Mouse (Mus musculus): ENCODE data around the gene Sapcd1.

Gene Sapcd1

DNA sequence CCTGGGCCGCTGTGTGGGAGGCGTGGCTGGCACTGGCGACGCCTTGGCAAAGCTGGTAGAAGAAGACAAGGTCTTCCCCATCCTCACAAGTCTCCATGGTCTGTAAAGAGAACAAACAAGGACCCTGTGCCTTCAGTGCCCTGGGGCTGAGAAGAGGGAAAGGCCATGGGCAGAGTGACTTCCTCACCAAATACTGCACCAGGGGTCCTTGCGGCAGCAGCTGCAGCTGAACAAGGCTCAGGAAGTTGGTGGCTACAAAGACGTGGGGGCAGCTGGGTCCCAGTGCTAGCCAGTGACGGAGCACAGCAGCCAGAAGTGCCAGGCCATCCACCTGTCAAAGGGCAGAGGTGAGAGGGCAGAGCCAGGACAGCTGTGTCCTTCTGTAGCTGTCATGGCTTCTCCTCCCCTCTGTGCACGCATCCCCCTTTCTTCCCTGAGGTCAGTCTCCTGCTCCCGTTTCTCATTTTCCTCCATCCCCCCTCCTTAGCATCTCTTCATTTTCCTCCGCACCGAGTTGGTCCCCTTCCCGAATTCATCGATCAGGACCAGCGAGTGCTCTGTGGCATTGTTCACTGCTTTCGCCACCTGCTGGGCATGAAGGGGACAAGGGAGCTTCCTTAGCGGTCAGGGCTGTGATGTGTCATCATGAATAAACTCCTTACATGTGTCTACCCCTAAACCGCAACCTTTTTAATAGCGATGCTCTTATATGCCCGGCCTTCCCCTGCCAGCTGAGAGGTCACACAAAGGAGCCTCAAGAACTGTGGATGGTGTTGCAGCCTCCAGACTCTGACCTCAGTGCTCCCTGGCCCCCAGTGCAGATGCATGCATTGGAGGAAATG lies 2.1 kb upstream of the Sapcd1 start:
- peak; percentile 89 for DNase-seq

DNA sequence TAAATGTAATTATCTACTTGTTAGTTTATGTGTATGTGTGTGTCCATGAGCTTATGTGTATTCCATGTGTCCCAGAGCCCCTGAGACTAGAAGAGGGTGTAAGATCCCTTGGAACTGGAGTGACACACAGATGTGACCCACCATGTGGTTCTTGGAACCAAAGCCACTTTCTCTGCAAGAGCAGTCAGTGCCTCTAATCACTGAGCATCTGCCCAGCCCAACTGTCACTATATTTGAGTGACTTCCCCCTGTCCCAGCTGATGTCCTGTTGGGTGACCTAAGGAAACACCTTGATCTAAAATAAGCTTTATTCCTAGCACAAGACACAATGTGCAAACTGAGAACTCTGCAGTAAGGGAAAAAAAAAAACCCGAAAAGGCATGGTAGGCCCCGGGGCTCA lies 499 bp upstream of the Sapcd1 start:
- no peak for DNase-seq

DNA sequence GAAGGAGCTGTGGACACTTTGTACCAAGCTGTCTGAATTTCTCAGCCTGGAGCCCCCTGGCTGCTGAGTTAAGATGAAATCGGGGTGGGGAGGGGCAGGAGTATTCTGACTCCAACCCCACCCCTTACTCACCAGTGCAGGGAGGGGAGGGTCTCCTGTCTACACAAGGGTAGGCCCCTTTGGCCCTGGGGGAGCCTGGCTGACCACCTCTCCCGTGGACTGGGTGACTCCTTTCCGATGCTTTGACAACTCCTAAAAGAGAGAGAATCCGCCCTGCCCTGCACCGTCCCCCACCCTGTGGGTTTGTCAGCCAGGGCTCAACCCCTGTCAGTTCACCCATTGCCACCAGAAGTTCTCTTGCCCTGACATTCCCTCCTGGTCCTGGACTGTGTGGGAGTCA lies 1.6 kb downstream of the Sapcd1 start:
- DNase-seq: peak; percentile 88

DNA sequence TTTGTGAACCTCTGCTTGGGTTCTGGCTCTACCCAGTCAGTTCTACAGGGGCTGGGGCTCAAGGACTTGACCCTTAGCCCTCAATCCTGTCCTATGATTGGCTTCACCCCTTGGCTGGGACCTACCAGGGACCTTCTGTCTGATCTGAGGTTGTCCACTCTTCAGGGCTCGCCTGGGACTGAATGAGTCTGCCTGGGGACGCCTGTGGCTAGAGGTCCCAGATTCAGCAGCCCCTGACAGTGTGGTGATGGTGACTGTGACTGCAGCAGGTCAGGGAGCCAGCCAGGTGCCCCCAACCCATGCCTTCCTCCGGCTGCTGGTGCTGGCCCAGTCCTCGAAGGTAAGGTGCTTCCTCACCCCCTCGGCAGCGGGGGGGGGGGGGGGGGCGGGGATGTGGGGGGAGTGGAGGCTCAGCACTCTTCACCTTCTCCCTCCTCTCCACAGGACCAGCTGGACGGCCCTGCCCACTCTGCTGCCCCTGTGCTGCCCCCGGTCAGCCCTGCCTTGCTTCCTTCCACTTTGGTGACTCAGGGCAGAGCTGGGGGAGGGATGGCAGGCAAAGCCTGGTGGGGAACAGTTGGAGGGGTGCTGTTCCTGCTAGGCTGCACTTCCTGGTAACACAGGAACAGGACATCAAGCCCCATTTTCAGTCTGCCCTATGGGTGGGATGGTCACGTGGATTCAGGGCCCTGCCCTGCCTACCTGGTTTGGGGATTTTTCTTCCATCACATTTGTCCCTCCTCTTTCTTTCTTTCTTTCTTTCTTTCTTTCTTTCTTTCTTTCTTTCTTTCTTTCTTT lies 2.9 kb downstream of the Sapcd1 start:
- peak; percentile 94 for DNase-seq

DNA sequence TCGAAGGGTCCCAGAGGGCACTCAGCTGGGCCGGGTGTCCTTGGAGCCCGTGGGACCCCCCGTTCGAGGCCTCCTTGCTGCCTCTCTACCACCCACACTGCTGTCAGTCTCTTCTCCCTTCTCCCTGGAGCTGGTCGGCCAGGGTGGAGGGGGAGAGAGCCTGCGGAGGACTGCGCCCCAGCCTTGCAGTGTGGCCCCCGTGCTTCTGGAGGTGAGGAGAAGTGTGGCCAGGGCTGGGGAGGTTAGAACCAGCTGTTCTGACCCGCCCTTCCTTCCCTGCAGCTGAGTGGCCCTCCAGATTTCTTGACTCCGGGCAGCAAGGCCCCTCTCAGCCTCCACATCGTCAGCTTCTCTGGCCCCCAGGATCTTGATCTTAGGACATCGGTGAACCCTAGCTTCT lies 3.6 kb downstream of the Sapcd1 start:
- peak; percentile 89 for DNase-seq

DNA sequence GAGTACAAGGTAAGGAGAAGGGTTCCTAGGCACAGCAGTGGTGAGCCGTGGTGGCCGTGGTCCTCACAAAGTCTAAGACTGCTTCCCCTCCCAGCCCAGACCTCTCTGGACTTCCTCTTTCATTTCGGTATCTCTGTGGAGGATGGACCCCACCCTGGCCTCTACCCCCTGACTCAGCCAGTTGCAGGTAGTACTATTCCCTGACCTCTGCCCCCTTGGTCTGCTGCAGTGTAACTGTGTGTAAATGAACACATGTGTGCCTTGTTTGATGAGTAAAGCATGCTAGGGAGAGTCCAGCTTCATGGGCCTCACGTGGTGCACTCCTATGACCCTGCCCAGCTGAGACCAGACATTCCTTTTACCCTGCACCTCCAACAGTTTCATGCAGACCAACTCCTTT lies 4.1 kb downstream of the Sapcd1 start:
- peak; percentile 95 for DNase-seq

DNA sequence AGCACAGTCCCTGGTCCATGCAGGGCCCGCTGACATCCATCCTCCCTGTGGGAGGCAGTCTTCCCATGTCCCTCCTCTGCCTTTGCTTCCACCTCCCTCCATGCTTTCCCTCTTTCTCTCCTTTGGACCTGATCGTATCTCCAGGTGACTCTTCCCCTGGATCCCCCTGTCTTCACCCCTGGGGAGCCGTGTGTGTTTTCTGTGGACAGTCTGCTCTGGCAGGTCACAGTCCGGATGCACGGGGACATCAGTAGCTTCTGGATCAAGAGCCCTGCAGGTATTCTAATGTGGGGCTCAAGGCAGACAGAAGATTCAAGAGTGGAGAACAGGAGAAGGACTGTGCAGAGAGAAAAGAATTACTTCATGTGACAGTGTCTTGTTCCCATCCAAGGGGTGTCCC lies 4.6 kb downstream of the Sapcd1 start:
- DNase-seq: peak; percentile 92

DNA sequence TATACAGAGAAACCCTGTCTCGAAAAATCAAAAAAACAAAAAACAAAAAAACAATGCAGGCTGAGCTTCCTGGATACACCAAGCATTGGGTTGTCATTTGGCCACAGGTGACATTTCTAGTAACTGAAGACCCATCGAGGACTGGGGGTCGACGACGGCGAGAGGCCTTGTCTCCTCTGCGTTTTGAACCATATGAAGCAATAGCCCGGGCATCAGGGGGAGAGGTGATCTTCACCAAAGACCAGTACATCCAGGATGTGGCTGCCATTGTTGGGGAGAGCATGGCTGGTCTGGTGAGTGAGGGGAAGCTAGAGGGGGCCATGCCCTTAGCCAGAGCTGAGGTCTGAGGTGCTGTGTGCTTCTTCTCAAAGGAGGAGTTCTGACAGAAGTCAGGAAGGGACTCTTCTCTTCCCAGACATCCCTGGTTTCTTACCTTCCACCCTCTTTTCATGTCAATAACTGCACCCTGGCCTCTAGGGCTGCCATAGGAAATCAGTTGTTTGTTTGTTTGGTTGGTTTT lies 5.2 kb downstream of the Sapcd1 start:
- DNase-seq: peak; percentile 91

DNA sequence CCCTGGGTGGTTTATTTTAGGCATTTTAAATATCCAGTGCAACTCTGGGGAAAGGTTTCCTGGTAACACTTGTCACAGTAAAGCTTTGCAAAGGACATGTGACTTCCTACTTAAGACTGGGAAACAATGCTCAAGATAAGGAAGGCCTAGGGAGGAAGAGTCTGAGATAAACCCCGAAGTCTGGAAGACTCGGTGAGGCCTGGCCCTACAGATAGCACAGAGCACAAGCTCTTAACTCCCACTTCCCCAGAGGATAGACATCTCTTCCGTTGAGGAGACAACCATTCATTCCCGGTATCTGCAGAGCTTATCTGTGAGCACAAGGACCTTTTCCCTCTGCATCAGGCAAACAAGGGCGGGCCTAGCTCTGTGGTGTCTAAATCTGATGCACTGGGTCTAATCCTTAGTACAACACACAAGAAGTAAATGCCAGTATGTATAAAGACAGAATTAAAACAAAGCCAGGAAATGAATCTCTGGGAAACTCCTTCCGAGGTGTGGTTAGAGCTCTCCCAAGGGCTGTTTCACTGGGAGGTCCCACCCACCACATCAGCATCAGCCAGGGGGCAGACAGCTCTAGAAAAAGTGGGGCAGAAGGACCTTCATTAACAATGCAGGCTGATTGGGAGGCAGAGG lies 5.9 kb downstream of the Sapcd1 start:
- peak; percentile 97 for DNase-seq

DNA sequence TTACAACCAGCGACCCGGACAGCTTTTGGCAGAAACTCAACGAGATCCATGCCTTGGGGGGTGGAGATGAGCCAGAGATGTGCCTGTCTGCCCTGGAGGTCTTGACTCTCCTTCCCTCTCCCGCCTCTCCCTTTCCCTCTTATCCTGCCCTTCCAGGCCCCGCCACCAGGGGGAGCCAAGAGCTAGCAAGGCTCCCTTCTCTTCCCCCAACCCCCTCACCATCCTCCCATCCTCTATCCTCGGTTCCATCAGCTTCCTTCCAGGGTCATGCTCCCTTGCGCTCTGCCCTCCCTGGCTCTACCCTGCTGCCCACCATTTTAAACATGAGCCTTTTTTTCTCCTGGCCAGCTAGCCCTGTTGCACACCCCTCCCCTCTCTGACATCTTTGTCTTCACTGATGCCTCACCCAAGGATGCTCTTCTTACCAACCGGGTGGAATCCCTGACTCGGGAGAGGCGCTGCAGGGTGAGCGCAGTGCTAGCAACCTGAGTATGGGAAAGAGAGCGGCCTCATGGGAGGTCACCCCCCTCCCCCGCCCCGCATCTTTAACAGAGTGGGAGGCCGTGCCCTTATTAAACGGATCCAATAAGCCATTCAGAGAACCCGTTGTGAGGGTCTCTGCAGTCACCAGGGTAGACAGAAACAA lies 6.5 kb downstream of the Sapcd1 start:
- DNase-seq: peak; percentile 99

DNA sequence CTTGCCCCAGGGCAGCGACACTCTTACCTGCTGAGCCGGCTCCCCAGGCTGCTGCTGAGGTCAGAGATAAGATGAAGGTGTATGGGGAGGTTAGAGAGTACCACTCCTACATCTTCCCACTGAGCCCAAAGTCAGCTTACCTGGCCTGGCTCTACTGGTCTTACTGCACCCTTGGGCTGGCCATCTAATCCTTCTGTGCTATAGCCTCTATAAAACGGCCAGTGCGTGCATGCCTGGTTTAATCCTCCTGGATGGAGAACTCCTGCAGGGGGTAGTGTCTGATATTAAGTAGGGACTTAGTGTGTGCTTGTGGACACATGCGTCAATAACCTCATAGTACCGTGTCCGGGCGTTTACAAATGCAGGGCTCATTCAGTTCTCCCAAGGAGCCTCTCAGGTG lies 7.3 kb downstream of the Sapcd1 start:
- DNase-seq: peak; percentile 91

DNA sequence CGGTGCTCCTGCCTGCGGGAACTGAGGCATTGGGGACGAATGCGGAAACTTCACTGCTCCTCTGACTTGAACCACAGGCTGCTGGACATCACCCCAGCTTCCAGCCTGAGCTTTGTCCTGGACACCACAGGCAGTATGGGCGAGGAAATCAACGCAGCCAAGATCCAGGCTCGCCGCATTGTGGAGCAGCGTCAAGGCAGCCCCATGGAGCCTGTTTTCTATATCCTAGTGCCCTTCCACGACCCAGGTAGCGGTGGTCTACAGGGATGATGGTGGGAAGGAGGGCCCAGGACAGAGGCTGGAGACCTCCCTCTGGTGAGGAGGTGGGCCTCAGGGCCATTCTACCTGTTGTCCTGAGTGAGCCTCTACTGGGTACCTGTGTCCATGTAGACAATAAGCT lies 7.9 kb downstream of the Sapcd1 start:
- peak; percentile 92 for DNase-seq

DNA sequence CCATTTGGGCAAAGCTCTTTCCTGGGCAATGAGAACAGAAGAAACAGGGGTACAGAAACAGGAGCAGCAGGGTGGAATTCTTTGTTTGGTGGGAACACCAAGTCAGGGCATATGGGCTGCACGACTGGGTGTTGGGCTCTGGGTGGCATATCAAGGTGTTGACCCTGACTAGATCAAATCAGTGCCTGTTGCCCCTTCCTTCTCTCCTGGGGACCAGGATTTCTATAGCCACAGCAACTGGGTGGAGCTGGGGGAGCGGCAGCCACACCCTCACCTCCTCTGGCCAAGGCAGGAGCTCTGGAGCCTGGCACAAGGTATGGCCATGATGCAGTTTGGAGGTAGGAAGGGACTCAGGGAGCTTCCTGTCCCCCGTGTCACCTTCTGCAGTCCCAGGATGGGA lies 9.6 kb downstream of the Sapcd1 start:
- peak; percentile 87 for DNase-seq

DNA sequence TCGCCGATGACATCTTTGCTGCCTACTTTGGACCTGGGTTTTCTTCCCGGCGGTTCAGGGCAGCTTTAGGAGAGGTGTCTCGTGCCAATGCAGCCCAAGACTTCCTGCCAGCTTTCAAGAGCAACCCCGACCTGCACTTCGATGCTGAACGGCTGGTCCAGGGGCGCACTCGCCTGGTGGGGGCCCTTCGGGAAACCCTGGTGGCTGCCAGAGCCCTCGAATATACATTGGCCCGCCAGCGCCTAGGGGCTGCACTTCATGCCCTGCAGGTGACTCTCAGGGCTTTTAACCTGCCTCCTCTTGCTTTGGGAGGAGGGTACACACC lies 10.1 kb downstream of the Sapcd1 start:
- peak; percentile 89 for DNase-seq

DNA sequence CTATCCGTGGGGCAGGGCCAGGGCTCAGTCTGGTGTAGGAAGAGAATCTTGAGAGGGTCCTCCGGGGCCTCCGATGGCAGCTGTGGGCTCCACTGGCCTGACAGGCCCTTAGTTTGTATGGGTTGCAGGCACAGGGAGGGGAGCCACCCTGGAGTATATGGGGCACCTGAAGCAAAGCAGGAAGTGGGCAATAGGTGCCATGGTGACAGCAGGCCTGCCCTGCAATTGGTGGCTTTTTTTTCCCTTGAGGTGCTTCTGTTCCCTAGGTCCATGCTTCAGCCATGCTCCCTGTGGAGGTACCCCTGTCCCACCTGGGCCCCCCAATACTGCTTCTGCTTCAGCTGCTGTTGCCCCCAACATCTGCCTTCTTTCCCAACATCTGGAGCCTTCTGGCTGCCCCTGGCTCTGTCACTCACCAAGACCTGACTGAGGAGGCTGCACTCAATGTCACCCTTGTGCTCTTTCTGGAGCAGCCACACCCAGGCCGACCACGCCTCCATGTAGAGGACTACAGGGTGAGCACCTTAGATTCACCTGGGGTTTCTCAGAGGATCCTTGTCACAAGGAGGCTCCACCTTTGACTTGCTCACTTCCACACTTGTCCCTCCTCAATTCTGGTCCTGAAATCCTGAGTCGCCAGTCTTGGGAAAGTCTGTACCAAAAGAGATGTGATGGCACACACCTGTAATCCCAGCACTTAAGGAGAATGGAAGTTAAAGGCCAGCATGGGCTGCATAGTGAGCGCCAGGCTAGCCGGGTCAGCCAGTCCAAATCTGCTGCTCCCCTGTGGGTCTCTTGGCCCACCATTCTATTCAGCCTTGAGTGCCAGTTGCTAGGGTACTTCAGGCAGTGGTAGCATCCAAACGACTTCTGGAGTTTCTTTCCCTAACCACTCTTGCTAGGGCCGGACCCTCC lies 10.8 kb downstream of the Sapcd1 start:
- peak; percentile 88 for DNase-seq

DNA sequence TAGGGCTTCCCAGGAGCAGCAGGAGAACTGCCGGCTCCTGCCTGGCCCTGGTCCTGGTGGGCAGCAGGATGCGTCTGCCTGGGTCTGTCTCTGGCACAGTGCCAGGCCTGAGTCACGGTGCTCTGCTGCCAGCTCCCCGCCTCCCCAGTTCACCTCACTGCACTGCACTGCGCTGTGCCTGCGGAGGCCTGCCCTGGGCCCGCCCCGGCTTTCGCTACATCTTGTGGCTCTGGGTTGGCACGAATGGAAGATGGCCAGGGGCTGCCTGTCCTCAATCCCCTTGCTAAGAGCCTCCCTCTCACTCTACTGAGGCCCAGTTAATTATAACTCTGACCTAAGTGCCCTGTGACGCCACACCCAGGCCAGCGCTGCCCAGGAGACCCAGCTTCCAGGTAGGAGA lies 11.4 kb downstream of the Sapcd1 start, which contains the start of gene Vwa7:
Vwa7 (plus strand) TSS at position 204 of the 400 bp plus-strand sequence.
- peak; percentile 95 for DNase-seq

DNA sequence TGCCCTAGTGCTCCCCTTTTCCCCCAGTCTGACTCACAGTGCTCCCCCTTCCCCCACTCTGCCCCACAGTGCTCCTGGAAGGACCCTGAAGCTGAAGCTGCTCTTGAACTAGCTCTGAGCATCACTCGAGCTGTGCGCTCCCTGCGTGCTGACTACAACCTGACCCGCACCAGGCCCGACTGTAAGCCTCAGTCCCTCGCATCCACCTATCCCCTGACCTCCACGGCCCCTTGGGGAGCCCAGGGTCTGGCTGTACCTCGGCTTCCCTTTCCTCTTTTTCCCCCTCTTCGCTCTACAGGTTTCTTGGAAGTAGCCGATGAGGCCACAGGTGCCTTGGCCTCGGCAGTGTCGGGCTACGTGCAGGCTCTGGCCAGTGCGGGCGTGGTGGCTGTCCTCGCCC lies 12.5 kb downstream of the Sapcd1 start:
- peak; percentile 89 for DNase-seq

DNA sequence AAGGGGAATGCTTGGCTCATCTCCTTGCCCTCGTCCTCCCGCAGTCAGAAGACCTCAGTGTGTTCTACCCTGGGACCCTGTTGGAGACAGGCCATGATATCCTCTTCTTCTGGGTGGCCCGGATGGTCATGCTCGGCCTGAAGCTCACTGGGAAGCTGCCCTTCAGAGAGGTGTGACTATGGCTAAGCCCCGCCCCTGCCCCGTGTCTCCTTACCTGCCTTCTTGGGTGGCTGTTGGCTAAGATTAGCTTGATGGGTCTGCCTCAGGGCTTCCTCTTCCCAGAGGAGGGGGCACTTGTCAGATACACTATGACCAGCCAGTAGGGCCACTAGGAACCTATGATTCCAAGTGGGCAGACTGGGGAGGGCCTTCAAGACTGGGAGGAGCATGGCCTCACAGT lies 14.6 kb downstream of the Sapcd1 start:
- peak; percentile 90 for DNase-seq

DNA sequence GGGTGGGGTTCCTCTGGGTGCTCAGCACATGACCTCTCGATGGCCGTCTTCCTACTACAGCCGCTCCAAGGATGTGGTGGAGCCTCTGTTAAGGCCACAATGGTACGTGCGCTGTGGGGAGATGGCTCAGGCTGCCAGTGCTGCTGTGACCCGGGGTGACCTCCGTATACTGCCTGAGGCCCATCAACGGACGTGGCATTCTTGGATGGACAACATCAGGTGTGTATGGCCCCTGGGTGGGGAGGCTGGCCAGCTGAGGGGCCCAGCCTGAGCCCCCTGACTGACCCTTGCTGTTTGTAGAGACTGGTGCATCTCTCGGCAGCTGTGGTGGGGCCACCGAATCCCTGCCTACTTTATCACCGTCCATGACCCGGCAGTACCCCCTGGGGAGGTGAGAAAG lies 15.4 kb downstream of the Sapcd1 start:
- peak; percentile 89 for DNase-seq

DNA sequence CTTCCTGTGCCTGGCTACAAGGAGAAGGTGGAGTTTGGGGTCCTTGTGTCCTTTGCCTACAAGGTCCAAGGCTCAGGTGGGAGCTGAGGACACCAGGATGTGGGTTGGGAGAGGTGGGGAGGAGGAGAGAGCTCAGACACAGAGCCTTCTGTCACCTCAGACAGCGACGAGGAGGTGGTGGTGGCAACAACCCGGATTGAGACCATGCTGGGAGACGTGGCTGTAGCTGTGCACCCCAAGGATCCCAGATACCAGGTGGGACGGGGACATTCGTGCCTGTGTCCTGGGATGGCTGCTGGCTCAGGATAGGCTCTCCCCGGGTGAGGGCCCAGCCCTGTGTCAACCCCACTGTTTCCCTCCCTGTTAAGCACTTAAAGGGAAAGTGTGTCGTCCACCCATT lies 16.4 kb downstream of the Sapcd1 start:
- peak; percentile 90 for DNase-seq

DNA sequence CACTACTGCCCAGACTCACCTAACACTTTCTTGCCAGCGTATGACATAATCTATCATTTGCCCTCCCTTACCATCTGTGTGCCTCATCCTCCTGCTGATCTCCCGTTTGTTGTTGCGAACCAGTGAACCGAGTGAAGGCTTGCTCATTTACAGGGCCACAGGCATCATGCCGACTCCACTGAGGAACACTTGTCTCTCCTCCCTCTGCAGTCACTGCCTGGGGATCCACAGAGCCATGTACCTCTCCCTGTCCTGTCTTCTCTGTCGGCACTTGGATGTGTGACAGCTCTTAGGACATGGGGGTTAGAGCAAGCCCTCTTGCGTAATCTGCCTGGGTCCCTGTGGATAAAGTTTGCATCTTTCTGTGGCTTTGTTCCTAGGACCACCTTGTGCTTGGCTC lies 18.2 kb downstream of the Sapcd1 start:
- DNase-seq: peak; percentile 91

Data from heart, adult 11 months (tissue).